Mouse (Mus musculus) cerebellum, adult 2 months (tissue): ENCODE measurements at regions not wholly inside any gene's neighbourhood (a gene's known extent, or its start where the extent isn't known, plus 50 kb on each side); places are given as distances from the start of the nearest gene placed in this dataset.

Experiments
- CTCF ChIP-seq: fragments of 200-500 bp; IDR thresholded peaks from 2 replicates; pipeline ENCODE4 v1.5.1; 2011; ENCODE audit warnings: low read depth, mild to moderate bottlenecking, control low read depth, low read length, moderate library complexity, borderline replicate concordance; ENCODE audit not compliant: insufficient read depth
- POLR2A ChIP-seq: fragments of 200-500 bp; IDR thresholded peaks from 2 replicates; pipeline ENCODE4 v1.6.1; 2011; ENCODE audit warnings: low read length, control low read depth, borderline replicate concordance; ENCODE audit not compliant: insufficient read depth

- TF ChIP-seq CTCF: no peak
- no peak for TF ChIP-seq POLR2A
Observed at GRCm38 (mm10) chr12:9274181-9274580, 244.4 kb downstream of the Ttc32 start.
